Mouse (Mus musculus): ENCODE data around the gene Dusp1.

Dusp1 gene

GRCm38 (mm10) chr17:26466741-26467150, 95.2 kb downstream of the Dusp1 start:
- in situ Hi-C loops (cut with MboI), result no loop called here

DNA sequence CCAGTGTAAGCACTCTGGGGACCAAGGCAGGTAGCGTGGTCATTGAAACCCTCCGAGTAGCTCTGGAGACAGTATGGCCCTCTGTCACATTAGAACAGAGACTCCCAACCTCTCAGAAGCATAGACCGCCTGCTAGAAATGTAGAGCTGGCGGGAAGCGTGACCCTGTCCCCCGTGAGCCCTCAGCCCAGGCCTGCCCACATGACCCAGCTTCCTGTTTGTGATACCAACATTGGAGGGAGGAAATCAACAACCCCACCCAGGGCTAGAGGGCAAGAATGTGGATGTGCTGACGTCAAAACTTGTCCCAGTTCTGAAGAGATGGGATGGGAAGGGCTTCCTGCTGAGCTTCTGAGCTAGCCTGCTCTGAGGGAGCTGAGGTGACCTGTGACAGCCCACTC, 97.0 kb downstream of the Dusp1 start:
- in situ Hi-C loops (cut with MboI), result loop anchor here (5.0 kb wide), 1 partner anchor 172 kb away; no protein-coding TSS in a partner anchor

DNA sequence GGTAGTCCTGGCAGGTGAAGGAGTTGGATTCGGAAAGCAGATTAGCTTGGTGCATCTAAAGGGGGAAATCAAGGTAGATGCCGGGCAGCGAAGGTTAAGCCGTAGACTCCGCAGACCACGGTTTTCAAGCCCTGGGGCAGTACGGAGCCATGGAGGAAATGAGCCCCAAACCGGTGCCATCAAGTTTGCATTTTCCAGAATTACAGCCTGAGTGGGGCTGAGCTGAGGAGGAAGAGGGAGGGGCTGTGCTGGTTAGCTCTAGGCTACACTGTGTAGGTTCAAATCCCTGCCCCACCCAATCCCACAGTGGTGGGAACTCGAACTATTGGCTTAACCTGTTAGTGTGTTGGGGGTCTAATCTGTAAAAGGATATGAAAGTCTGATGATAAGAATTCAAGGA, 97.4 kb downstream of the Dusp1 start:
- in situ Hi-C loops (cut with MboI), result loop anchor here (5.0 kb wide), 1 partner anchor 173 kb away; no protein-coding TSS in a partner anchor

GRCm38 (mm10) chr17:26463984-26464383, 97.9 kb downstream of the Dusp1 start:
- in situ Hi-C loops (cut with MboI), result loop anchor here (5.0 kb wide), 1 partner anchor 173 kb away; no protein-coding TSS in a partner anchor

DNA sequence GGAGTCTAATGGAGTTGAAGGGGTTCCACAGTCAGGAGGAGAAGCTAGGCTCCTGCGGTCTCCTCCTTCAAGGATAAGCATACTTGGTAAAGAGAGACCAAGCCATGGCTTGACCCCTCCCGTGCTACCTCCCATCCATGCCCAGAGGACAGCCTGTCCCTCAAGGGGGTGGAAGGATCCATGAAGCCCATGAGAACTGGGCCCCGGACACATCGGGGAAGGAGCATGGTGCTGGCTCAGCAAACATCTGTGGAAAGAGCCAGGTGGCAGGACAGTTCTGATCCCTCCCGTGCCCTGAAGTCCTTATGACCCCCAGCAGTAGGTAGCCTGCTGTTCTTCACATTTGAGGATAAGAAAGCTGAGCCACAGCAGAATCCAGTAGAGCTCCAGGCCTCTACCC, 98.5 kb downstream of the Dusp1 start:
- in situ Hi-C loops (cut with MboI), result loop anchor here (5.0 kb wide), 1 partner anchor 174 kb away; no protein-coding TSS in a partner anchor

DNA sequence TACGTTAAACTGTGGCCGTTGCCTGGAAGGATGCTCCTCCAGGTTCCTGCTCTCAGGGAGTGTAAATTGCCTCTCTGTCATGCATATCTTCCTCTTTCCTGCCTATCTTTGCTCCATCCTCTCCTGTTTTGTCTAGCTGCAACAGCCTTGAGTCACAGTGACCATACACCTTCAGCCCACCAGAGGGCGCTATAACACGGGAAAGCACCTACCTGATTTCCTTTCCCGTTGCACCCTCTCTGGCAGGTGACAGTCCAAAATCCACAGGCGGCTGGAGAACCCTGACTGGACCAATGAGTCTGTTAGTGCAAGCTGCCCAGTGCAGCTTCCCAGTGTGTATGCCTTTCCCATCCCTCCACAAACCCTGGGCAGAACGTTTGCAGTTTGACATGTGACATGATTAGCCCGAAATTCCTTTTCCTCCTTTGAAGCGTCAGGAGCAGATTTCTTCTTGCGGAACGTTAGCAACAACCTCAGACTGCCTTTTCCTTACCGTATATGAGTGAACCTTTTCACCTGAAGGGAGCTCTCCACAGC, 99.2 kb downstream of the Dusp1 start:
- in situ Hi-C loops (cut with MboI), result loop anchor here (5.0 kb wide), 1 partner anchor 175 kb away; no protein-coding TSS in a partner anchor

- in situ Hi-C loops (cut with MboI), result no loop called here
Measured at GRCm38 (mm10) chr17:26458049-26458448, 103.9 kb downstream of the Dusp1 start.

DNA sequence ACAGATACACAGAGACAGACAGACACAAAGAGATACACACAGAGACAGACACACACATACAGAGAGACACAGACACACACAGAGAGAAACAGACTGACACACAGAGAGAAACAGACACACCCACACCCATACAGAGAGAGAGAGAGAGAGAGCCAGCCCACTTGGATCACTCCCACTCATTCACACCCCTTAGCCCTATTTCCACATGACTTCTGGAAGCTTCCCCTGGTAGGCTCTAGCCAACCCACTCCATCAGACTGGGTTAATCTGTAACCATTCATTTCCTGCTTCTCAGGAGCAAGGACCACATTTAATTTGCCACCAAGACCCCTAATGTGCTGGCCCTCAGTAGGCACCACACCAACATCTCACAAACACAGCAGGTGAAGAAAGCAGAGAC, 104.4 kb downstream of the Dusp1 start:
- in situ Hi-C loops (cut with MboI), result no loop called here

Data from mature B cell (primary cell).